Mouse (Mus musculus) liver, postnatal 0 days (tissue): ENCODE measurements around the gene 1700029J07Rik.

Experiments
- CTCF ChIP-seq: sonication (generic); IDR thresholded peaks from 2 replicates; pipeline ENCODE4 v1.5.1; 2016; ENCODE audit warnings: antibody characterized with exemption, low read depth
- EP300 ChIP-seq: IDR thresholded peaks from 2 replicates; pipeline ENCODE4 v1.6.1; 2016; ENCODE audit warnings: antibody characterized with exemption, low read depth, mild to moderate bottlenecking

DNA sequence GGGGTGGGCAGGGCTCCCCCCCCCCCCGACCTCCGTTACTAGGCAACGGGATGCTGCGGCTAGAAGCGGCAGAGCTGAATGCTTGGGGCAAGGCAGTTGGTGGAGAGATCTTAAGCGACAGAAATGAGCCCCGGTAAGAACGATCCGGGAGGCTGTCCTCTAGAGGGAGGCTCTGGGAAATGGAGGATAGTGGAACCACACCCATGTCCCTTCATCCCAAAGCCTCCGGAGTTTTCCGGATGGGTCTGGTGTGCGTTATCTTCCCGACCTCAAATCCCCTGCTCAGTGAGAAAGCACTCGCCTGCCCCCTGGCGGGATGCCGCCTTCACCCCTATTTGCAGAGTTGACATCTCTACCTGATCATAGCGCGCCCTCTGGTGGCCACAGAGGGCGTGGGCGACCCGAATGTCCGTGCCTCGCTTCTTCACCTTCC lies 40.5 kb downstream of the 1700029J07Rik start, which contains the start of gene Ccdc110:
- TF ChIP-seq CTCF (peak; percentile 99), EP300 (no peak)
